ENCODE assay signal across 18 mouse cellular contexts in the genomic region with DNA sequence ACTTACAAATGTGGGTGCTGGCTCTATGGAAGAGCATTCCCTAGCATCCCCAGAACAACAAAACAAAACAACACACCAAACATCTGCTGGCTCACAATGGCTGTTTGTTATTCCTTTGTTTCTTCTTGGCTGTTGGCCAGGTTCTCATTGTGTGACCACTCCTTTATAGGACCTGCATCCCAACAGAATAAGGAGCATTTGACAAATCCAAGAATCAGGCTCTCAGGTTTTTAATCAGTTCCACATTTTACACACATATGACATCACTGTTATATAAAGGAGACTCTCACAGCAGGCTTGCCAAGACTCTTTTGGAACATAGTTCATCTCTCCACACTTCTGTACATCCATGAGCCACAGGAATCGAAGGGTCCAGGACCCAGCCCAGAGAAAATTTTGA. TPM values are rescaled to one million over a fixed set of nuclear protein-coding genes. Genes with fewer than 3 reads are reported as not detected.
DNase-seq lines count a peak whose midpoint lies in the region; ATAC-seq and TF ChIP-seq lines count a peak whose summit lies in the region.
"Had no signal": no experiment of that assay in that cellular context is flagged by ENCODE, and none has a peak within 500 bp of the region (broad histone marks: within the 10 kb centered on the region; RNA-seq: fewer than 3 reads in every experiment).

No protein-coding gene starts in this region.

- no peaks in the 10 kb centered on the region for H3K9me3 ChIP-seq in heart, postnatal 0 days (replicated peaks; ENCODE audit: control insufficient read depth, low read length)
- H3K9me3 ChIP-seq in limb, embryonic 13.5 days = no peaks in the 10 kb centered on the region
- no peaks in the 10 kb centered on the region for H3K9me3 ChIP-seq in limb, embryonic 10.5 days (replicated peaks)
- H3K9me3 ChIP-seq: G1E had no signal

- no peaks in the 10 kb centered on the region for H3K4me1 ChIP-seq in heart, postnatal 0 days (ENCODE audit: control insufficient read depth, insufficient read depth)
- H3K4me1 ChIP-seq in heart, adult 2 months (ENCODE audit: control insufficient read depth, insufficient read depth, low read length) = no peaks in the 10 kb centered on the region
- peaks cover 7% of the 10 kb centered on the region; the same call in 1 of the 2 replicates for H3K4me1 ChIP-seq in limb, embryonic 13.5 days
- H3K4me1 ChIP-seq in limb, embryonic 10.5 days = no peaks in the 10 kb centered on the region

- no peak overlapping the region for H3K4me3 ChIP-seq in heart, postnatal 0 days (ENCODE audit: low read depth, low read length)
- H3K4me3 ChIP-seq in heart, adult 2 months = no peak overlapping the region
- no peak overlapping the region for H3K4me3 ChIP-seq in limb, embryonic 13.5 days
- H3K4me3 ChIP-seq in limb, embryonic 10.5 days = no peak overlapping the region

- H3K4me2 ChIP-seq in heart, postnatal 0 days (ENCODE audit: low read depth, low read length) = no peak overlapping the region
- H3K4me2 ChIP-seq in limb, embryonic 13.5 days (replicated peaks) = no peak overlapping the region
- H3K4me2 ChIP-seq: heart, embryonic 11.5 days; midbrain, embryonic 11.5 days had no signal

- no peak for TF ChIP-seq EP300 in heart, postnatal 0 days (IDR thresholded peaks at IDR 0.05; ENCODE audit: low read depth)
- TF ChIP-seq EP300 in heart, adult 2 months (IDR thresholded peaks at IDR 0.05; ENCODE audit: insufficient read depth, low read depth, low read length) = no peak

- no peaks in the 10 kb centered on the region for H3K79me2 ChIP-seq in heart, adult 2 months (replicated peaks; ENCODE audit: control insufficient read depth, insufficient read depth, low read length)

- no peak overlapping the region for H3K9ac ChIP-seq in heart, postnatal 0 days (replicated peaks; ENCODE audit: low read depth, low read length)
- no peak overlapping the region for H3K9ac ChIP-seq in heart, adult 2 months (ENCODE audit: low read depth, low read length)
- no peak overlapping the region for H3K9ac ChIP-seq in limb, embryonic 13.5 days

- 35% methylated on average over 1 of the region's 1 CpGs for WGBS in heart, postnatal 0 days
- WGBS in heart, adult 2 months = 44% methylated on average over 1 of the region's 1 CpGs
- 72% methylated on average over 1 of the region's 1 CpGs for WGBS in limb, embryonic 13.5 days
- 78% methylated on average over 1 of the region's 1 CpGs for WGBS in limb, embryonic 10.5 days

- ATAC-seq in heart, postnatal 0 days (ENCODE audit: insufficient read depth, low read depth) = no peak
- peak; percentile 29; the same call in 1 of the 2 replicates for ATAC-seq in limb, embryonic 13.5 days (ENCODE audit: low FRiP score, low read depth)
- ATAC-seq: activated CD4-positive, CD25-positive, alpha-beta regulatory T cell, adult 4 months; inflammation-experienced regulatory T-cells, adult 6 months had no signal

- DNase-seq in heart, postnatal 0 days (ENCODE audit: low spot score) = no peak
- DNase-seq in heart, adult 2 months = no peak
- no peak for DNase-seq in limb, embryonic 10.5 days (ENCODE audit: low spot score)
- DNase-seq in MN1 (ENCODE audit: low spot score) = peak; percentile 11
- peak; percentile 60 for DNase-seq in brain, adult 2 months (ENCODE audit: low read depth, low spot score)
- no peak for DNase-seq in B cell, adult 2 months
- DNase-seq in cerebellum, adult 8-10 months = no peak
- DNase-seq: adrenal gland, postnatal 36 days; cerebellum, postnatal 14 days; gastrocnemius, postnatal 25 days; liver; lung, postnatal 14 days had no signal

- intact Hi-C loops in heart, adult 2 months (cut with DNase I) = no loop called here

- H3K27ac ChIP-seq in heart, postnatal 0 days (ENCODE audit: low read depth) = 0 out of 2 replicates have a peak overlapping the region, but pooled peaks have one; percentile 25
- no peak overlapping the region for H3K27ac ChIP-seq in heart, adult 2 months
- H3K27ac ChIP-seq in limb, embryonic 13.5 days = no peak overlapping the region
- H3K27ac ChIP-seq in limb, embryonic 10.5 days = no peak overlapping the region

- TF ChIP-seq POLR2A in heart, adult 2 months (IDR thresholded peaks at IDR 0.05; ENCODE audit: insufficient read depth, low read depth, low read length) = no peak

- no peaks in the 10 kb centered on the region for H3K36me3 ChIP-seq in heart, postnatal 0 days (replicated peaks; ENCODE audit: control insufficient read depth, insufficient read depth, low read length)
- H3K36me3 ChIP-seq in heart, adult 2 months (ENCODE audit: control insufficient read depth, insufficient read depth, low read length) = no peaks in the 10 kb centered on the region
- no peaks in the 10 kb centered on the region for H3K36me3 ChIP-seq in limb, embryonic 13.5 days
- H3K36me3 ChIP-seq in limb, embryonic 10.5 days = no peaks in the 10 kb centered on the region
- H3K36me3 ChIP-seq: G1E had no signal

- no peak for TF ChIP-seq CTCF in heart, postnatal 0 days (IDR thresholded peaks at IDR 0.05; ENCODE audit: low read depth)
- TF ChIP-seq CTCF in heart, adult 2 months (IDR thresholded peaks at IDR 0.05) = no peak

- H3K27me3 ChIP-seq in heart, postnatal 0 days (ENCODE audit: control insufficient read depth, insufficient read depth, low read length) = no peaks in the 10 kb centered on the region
- H3K27me3 ChIP-seq in heart, adult 2 months (ENCODE audit: control insufficient read depth, insufficient read depth, low read length) = no peaks in the 10 kb centered on the region; the same call in 1 of the 2 replicates
- H3K27me3 ChIP-seq in limb, embryonic 13.5 days = no peaks in the 10 kb centered on the region
- no peaks in the 10 kb centered on the region for H3K27me3 ChIP-seq in limb, embryonic 10.5 days (ENCODE audit: low read depth, poor library complexity, severe bottlenecking)

RNA-seq across cellular contexts. Expression of a gene that starts 9.3 kb away (rescaled TPM):
- total RNA-seq in heart, postnatal 0 days (2014; rRNA removed; ENCODE audit: low replicate concordance) = 55.5 and 66.8 TPM in 2 replicates
- 38.7 and 39.4 TPM in 2 replicates for polyA plus RNA-seq in heart, postnatal 0 days (2015; fragmentation: Nextera tagmentation; extraction: Ambion mirVana)
- 10 to 100 TPM; 30.4 to 31.9 TPM for total RNA-seq in heart, adult 2 months (2021)
- 37.0 and 43.9 TPM in 2 replicates for polyA plus RNA-seq in heart, adult 2 months (2012; rRNA removed)
- polyA plus RNA-seq in limb, embryonic 13.5 days (2015; fragmentation: Nextera tagmentation; extraction: Ambion mirVana) = 69.2 and 71.6 TPM in 2 replicates
- polyA plus RNA-seq in limb, embryonic 10.5 days (2016; fragmentation: Nextera tagmentation; extraction: Ambion mirVana) = 66.2 and 73.4 TPM in 2 replicates

RNA-seq across cellular contexts. Expression of a gene that starts 46.5 kb away (rescaled TPM):
- total RNA-seq in heart, postnatal 0 days (2014; rRNA removed; ENCODE audit: low replicate concordance) = not detected in 2 replicates
- polyA plus RNA-seq in heart, postnatal 0 days (2015; fragmentation: Nextera tagmentation; extraction: Ambion mirVana) = 0.07 and 0.10 TPM in 2 replicates
- total RNA-seq in heart, adult 2 months (2021) = under 1 TPM; 0.16 to 0.43 TPM
- polyA plus RNA-seq in heart, adult 2 months (2012; rRNA removed) = 0.53 and 2.2 TPM in 2 replicates
- 0.20 and 0.37 TPM in 2 replicates for polyA plus RNA-seq in limb, embryonic 13.5 days (2015; fragmentation: Nextera tagmentation; extraction: Ambion mirVana)
- 0.19 and 0.29 TPM in 2 replicates for polyA plus RNA-seq in limb, embryonic 10.5 days (2016; fragmentation: Nextera tagmentation; extraction: Ambion mirVana)
- total RNA-seq: gastrocnemius, postnatal 25 days had no signal
- polyA plus RNA-seq: G1E had no signal

Comparison
In these comparisons a context has a peak if more than half of its experiments do, and no peak if none do; other contexts are left out.
1. DNase-seq: peak in MN1 (single experiment) and brain, adult 2 months (single experiment); none in heart, postnatal 0 days (single experiment), heart, adult 2 months (0 of 2), limb, embryonic 10.5 days (single experiment), B cell, adult 2 months (0 of 2) and cerebellum, adult 8-10 months (single experiment).